Mouse (Mus musculus): ENCODE data around the gene Nudt1.

Nudt1 gene

DNA sequence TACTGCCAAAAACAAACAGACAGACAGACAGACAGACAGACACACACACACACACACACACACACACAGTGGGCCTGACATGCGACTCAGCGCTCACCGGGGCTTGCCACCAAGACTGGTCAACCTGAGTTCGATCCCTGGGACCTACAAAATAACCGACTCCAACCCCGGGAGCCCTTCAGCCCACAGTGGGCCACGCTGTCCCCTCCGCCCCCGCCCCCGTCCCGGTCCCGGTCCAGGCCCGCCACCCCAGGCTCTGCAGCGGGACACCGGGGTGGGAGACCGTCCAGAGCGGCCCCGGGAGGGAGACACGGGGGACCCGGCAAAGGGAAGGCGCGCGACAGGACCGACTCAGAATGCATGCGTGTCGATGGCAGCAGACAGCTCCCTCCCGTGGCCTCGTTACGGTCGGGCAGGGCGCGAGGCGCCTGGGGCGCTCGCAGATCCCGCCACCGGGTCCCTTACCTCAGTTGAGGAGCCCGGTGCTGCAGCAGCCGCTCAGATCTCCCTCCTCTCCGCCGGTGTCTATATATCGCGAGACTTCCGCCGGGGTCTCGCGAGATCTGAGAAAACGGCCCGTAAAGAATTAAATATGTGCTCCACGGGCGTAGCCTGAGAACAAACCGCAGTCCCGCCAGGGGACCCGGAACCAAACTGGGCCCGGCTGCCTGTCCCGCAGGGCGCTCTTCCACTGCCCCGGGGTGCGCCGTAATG is at the start of gene Nudt1, which contains the start of gene Mad1l1:
Gene Nudt1, plus strand, starts transcription at position 615 of the 714 bp plus-strand sequence.
Gene Mad1l1, minus strand, starts transcription at position 511 of the 714 bp plus-strand sequence.
- peak; percentile 98 for DNase-seq (ENCODE audit: low read depth)

DNA sequence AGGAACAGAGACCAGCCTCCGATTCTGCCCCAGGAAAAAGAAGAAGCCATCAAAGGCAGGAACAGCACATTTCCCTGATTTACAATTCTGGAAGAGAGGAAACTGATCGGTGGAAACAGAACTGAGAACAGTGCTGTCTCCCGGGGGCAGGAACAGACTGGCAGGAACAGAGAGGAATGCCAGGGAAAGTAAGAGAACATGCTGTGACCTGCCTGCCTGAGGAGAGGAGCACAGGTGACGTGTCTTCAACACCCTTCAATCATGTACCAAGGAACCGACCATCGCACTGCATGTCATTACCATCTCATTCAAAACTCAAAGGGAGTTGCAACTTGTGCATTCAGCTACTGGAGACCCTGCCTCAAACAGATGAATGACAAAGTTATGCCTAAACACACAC is 44.7 kb upstream of the Nudt1 start:
- DNase-seq (ENCODE audit: low read depth), result no peak

DNA sequence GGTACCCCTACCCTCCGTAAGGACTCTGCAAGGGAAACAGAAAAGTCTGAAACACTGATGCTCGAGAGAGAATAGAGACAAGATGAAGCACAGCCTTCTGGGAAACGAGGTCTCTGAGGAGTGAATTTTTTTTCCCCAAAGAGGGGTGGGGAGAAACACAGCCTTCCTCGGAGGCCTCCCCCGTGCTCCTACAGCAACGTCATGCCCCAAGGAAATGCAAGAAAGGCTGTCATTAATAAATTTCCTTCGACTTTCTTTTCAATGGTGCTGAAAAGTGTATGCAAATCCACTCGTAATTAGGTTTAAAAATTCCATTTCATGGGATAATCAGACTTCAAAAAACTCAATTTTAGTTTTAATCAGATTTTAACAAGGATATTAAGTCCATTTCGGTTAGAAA is 41.3 kb upstream of the Nudt1 start:
- no peak for DNase-seq (ENCODE audit: low read depth)

DNA sequence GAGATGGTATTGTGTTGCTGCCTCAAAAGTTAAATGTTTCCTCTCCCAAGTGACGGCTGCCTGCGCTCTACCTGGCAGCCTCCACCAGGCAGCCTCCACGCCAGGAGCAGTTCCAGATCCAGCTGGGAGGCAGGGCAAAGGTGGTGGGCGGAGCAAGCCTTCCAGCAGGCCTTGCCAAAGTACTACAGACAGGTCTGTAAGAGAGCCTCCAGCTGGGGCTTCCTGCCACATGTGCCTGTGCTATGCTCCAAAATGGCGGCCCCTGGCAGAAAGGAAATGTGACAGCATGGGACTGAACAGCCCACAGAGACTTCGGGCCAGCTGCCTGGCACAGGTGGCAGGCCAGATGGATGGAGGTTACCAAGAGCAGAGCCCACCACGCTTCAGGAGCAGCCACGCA is 39.1 kb upstream of the Nudt1 start:
- DNase-seq (ENCODE audit: low read depth), result no peak

DNA sequence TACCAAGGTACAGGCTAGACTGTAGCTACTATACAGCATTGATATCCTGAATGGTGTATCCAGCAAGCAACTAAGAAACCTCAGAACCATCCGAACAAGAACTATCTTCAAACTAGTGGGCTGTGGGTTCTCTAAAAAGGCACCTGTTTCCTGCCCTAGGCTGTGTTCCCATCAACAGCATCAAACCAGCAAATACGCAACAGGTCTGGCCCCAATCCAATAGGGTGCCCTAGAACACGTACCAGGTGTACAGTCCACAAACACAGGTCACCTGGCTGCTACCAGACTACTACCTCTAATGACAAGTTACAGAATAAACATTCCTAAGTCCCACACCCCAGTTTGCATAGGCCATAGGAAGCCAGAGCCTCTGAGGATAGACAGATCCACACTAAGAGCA is 38.6 kb upstream of the Nudt1 start:
- DNase-seq (ENCODE audit: low read depth), result no peak

DNA sequence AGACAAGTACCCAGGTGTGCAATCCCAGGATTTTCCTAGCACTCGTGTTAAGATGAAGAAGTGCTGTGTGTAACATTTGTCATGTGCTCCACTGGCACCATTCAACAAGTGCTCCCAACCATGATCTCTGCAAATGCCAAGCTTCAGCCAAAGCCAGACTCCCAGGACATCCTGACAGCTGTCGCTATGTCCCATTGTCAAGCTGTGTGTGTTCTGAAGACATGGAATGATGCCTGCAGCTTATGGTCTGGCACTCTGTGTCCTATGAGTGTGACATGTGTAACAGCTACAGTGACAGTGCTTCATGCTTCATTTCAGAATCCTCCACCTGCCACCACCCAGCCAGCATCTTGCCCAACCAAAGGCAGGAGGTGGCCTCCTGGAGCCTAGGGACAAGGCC is 37.4 kb upstream of the Nudt1 start:
- no peak for DNase-seq (ENCODE audit: low read depth)

DNA sequence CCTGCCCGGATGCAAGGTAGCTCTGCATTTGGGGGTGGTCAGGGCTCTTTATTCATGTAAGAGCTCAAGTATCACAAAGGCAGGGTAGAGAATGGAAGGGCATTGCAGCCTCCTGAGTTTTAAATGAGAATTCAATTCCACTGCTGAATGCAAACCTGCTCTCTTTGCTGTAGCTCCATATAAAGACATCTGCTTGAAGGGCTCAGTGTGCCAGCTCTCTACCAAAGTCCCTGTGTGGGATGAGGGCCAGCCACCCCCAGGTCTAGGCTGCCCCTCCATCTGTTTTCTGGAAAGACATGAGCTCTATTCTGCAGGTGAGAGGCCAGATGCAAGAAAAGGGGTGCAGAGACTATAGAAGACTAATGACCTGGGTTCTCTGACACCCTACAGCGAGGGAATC is 36.7 kb upstream of the Nudt1 start:
- DNase-seq (ENCODE audit: low read depth), result no peak

DNA sequence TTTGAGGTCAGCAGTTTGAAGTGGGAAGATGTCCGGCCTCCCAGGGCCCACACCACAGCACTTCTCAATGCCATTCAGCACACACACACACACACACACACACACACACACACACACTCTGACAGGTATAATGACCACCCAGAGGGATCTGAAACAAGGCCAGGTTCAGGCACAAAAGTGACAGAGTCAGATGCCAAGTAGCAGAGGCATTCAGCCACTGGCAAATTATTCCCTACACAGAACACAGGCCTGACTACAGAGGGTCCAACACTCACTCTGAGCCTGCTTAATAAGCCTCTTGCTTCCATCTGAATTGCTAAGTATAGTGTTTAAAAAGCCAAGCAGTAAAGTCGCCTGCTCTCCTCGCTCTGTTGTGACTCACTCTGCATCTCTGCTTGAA is 33.2 kb upstream of the Nudt1 start:
- no peak for DNase-seq (ENCODE audit: low read depth)

DNA sequence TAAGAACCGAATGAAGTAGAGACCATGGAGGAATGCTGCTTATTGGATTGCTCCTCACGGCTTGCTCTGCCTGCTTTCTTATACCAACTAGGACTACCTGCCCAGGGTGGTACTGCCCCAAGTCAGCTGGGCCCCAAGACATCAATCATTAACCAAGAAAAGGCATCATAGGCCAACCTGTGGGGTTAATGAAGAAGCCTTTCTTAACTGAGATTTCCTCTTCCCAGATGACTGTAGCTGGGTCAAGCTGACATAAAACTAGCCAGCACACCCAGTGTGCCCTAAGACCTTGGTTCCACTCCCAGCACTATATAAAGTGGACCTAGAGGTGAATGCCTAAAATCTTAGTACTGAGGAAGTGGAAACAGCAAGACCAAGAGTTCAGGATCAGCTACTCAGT is 32.3 kb upstream of the Nudt1 start:
- DNase-seq (ENCODE audit: low read depth), result no peak

DNA sequence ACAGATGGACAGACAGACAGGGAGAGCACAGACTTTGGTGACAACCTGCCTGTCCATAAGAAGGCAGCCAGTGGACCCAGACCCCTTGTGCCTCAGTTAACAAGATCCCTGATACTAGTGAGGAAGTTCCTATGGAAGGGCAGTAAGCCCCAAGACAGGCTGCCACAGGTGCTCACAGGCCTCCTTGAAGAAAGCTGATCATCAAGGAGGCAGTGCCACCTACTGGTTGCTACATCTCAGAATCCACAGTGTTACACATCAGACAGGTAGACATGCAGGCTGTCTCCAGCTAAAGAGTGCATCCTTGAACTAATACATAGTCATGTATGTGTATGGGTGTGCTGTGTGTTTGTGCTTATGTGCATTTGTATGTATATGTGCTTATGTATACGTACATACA is 29.3 kb upstream of the Nudt1 start:
- peak; percentile 32 for DNase-seq (ENCODE audit: low read depth)

DNA sequence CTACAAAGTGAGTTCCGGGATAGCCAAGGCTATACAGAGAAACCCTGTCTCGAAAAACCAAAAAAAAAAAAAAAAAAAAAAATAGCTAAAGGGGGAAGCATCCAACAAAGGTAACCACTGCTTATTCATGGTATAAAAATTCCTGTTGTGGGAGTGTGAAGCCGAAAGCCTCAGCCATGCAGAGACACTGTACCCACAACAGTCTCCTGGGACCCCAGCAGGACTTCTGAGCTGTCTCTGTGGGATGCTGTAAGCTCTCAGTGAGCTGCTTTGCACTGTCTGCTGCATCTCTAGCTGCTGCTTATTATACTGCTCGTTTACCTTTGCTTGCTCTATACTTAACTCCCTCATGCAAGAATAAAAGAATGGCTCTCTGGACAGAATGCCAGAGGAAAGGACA is 23.2 kb upstream of the Nudt1 start:
- no peak for DNase-seq (ENCODE audit: low read depth)

DNA sequence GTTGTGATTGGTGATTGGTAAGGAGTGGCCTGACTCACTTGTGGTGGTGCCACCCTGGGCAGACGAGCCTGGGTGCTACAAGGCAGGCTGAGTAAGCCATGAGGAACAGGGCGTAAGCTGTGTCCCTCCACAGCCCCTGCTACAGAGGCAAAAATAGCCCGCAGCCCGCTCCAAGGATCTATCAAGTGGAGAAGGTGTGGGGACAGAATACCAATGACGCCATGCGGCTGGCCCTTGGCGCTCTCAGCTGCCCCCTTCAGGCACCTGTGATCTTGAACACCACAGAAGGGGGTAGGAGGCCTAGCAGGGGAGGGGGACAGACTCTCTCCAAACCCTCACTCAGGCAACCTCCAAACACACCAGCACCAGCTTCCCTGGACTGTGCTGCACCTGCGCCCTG is 15.4 kb upstream of the Nudt1 start:
- no peak for DNase-seq (ENCODE audit: low read depth)

DNA sequence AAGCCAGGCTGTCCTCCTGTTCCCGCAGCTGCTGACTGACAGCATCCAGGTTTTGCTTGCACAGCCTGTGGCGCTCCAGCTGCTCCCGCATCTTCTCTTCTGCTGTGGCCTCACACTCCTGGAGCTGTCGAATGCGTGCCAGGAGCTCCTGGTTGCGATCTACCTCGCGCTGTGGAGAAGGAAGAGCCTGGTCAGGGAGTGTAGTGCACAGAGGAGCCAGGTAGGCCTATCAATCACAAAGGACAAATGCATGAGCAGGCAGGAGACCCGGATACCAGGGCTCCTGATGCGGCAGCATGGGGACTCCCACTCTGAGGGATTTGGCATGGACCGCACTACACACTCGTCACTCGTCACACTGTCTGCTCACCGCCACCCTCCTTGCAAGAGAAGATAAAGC is 13.9 kb upstream of the Nudt1 start:
- no peak for DNase-seq (ENCODE audit: low read depth)

DNA sequence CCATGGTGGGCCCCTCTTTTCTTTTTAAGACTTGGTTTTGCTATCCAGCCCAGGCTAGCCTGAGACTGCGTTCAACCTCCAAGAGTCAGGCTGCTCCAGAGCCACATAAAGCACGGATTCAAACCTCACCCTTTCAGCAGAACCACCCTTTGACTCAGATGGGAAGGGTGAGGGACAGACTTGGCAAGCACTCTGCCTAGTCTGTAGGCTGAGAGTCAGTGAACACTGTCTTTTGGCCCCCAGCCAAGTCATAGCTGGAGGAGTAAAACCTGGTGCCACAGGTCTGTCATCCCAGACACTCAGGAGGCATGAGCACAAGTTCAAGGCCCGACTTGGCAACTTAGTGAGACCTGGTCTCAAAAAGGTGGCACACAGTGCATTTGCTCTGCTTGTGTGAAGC is 4.7 kb upstream of the Nudt1 start:
- DNase-seq (ENCODE audit: low read depth), result no peak

DNA sequence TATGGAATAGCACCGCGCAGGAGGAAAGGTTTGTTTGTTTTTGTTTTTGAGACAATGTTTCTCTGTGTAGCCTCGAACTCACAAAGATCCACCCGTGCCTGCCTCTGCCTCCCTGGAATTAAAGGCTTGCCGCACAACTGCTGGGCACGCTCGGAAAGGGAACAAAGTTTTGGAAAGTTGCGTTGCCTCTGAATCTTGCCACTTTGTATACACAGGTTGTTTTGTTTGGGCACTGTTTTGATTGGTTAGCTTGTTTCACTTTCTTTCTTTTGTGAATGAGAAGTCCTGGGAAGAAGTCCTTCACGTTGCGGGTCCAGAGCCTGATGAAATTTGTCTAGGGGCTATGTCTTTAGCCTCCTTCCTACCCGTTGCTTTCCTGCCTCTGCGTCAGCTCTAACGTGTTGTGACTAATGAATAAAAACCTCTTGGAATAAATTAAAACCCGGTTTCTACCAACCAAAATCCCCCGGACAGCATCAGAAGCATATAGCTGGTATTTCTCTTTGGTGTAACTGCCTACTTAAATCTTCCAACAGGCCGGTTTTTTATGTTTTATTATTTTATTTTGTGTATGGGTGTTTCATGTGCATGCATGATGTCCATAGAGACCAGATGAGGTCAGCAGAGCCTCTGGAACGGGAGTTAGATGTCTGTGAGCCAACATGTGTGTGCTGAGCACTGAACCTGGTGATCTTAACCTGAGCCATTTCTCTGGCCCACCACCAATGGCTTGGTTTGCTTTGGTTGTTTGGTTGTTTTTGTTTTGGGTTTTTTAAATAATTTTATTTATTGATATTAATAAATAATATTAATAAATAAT is 510 bp downstream of the Nudt1 start:
- DNase-seq (ENCODE audit: low read depth), result peak; percentile 41

DNA sequence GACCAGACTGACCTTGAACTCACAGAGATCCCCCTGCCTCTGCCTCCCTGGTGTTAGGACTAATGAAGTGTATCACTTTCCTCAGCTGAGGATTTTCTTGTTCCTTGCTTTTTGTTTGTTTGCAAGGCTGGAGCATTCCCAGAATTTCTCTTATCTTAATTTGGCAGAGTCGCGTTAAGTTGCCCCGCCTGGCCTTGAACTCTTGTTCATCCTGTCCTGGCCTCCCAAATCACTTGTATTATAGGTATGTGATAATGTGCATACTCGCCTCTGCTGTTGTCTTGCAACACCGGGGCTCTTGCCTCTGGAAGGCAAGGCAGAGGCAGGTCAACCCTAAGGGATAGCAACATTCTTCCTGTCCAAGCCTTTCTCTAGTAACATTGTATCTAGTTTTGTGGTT is 2.6 kb downstream of the Nudt1 start:
- no peak for DNase-seq (ENCODE audit: low read depth)

DNA sequence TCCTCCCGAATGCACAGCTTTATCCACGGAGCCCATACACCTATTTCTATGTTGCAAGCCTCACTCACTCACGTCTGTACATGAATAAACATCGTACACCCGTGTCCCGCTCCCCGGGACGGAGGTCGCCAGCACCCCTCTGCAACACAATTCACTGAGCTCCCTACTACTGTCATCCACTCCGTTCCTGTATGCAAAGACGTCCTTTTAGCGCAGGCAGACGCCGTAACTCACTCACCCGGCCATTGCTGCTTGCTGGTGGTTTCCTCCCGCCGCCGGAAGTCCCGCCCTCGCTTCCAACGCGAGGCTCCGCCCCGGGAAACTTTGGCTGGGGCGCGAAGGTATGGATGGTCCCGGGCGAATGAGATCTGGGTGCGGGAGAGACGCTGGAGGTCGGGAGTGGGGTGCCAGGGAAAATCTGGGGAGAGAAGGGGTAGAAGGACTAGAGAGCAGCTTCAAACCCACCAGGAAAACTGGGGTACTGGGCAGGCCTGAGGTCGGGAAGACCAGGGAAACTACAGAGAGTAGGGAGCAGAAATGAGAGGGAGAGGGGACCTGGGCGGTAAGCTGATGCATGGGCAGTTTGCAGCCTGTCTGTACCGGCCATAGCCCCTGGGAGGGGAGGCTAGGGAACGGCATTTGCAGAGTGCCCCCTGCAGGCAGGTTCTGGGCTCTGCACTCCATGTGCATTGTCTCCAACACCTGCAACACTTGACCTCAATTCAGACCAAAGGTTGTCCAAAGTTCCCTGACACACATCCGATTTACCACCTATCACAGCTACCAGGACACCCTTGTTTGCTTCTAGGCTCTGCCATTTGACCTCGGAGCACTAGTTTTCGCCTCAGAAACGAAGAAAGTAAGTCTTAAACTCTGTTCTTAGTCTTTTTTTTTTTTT is 10.4 kb downstream of the Nudt1 start, which contains the start of gene Mrm2:
Gene Mrm2, minus strand, starts transcription at position 284 of the 898 bp plus-strand sequence.
- peak; percentile 79 for DNase-seq (ENCODE audit: low read depth)

DNA sequence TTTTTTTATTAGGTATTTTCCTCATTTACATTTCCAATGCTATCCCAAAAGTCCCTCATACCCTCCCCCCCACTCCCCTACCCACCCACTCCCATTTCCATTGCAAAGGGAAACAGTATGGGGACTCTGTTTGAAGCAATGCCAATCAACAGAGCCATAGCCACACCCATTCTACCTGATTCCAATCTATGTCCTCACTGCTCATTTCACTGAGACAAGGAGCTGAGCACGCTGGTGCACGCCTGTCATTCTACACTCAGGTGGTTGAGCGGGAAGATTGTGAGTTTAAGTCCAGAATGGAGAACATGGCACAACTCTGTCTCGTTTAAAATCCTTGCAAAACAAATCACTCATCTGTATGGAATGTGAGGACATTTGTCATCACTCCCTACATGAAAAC is 11.1 kb downstream of the Nudt1 start:
- DNase-seq (ENCODE audit: low read depth), result no peak

DNA sequence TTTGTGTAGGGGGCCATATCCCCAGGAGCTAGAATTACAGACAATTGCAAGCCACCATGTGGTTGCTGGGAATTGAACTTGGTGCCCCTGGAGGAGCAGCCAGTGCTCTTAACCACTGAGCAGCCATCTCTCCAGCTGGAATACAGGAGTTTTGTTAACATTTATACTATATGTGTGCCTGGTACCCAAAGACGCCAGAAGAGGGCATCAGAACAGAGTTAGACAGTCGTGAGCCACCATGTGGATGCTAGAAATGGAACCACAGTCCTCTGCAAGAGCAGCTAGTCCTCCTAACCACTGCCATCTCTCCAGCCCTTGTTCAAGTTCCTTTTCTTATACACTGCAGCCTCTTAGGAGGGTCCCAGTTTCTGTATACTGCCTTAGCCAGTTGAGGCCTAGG is 12.2 kb downstream of the Nudt1 start:
- DNase-seq (ENCODE audit: low read depth), result no peak

DNA sequence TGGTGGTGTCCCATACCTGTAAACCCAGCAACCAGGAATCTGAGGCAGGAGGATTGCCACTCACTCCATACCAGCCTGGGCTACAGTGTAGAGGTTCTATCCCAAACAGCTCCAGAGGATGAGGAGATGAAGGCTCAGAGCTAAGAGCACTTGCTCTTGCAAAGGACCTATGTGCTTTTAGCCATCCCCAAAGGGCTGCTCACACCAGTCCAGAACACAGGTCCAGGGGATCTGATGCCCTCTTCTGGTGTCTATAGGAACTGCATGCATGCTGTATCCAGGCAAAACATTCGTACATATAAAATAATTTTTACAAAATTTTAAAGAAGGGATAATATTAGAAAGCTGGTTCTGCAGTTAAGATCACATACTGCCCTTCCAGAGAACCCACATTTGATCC is 15.2 kb downstream of the Nudt1 start:
- DNase-seq (ENCODE audit: low read depth), result no peak

DNA sequence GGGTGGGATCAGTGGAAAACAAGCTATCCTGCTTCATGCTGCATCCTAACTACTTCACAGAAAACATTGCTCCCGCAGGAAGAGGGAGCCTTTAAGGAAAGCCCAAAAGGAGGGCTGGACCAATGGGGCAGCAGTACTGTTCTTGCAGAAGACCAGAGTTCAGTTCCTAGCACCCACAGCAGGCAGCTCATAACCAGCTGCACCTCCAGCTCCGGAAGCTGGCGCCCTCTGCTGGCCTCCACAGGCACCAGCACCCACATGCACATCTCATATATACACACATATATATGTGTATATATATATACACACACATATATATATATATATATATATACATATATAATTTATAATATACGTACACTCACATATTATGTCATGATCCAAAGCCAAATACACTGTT is 17.3 kb downstream of the Nudt1 start:
- DNase-seq (ENCODE audit: low read depth), result no peak

DNA sequence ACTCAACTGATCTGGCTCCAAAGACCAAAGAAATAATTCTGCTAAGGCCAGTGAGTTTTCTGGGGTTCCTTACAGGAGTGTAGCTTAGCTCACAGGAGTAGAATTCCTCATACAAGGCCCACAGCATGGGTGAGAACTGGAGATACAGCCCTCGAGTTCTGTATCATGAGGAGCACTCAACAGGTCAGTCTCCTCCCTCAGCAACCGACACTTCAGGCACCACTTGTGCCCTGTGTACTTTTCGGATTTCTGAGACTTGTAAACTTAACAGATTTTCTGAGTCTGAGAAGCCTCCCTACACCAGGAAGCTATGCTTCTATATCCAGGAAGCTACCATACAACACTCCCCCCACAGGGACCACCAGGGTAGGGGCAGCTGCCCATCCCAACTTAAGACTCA is 18.4 kb downstream of the Nudt1 start:
- DNase-seq (ENCODE audit: low read depth), result no peak

DNA sequence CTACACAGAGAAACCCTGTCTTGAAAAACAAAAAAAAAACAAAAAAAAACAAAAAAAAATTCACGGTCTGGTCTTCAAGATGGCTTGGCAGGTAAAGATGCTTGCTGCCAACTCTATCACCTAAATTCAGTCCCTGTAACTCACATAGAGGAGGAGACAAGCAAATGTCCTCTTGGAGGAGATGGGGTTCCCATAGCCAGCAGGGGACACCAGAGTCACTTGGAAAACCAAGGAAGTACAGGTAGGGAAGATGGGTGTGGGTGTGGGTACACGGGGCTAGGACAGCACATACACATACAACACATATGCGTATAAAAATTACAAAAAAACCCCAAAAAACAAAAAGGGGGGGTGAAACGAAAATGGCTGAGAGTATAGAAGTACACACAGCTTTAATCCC is 21.4 kb downstream of the Nudt1 start:
- DNase-seq (ENCODE audit: low read depth), result no peak
